Mouse (Mus musculus) adrenal gland, postnatal 14 days (tissue): Measurements from ENCODE around the gene Rsph1. TPM values are rescaled to one million over a fixed set of nuclear protein-coding genes. Genes with fewer than 3 reads are reported as not detected.

Experiments
- DNase-seq: peaks from one replicate; pipeline ENCODE4 v3.0.0; 2021; ENCODE audit warnings: mixed read lengths
- total RNA-seq: library from RNA; stranded (reverse); gene quantifications from 2 replicates; pipeline ENCODE4 v1.2.3, GENCODE M21; 2021

Gene Rsph1
- total RNA-seq, 1 experiment from 2014 or later: 6.7 TPM

GRCm38 (mm10) chr17:31304895-31305775 is 28.0 kb upstream of the Rsph1 start:
- DNase-seq: peak; percentile 92

GRCm38 (mm10) chr17:31303401-31303800 is 26.2 kb upstream of the Rsph1 start:
- no peak for DNase-seq

GRCm38 (mm10) chr17:31300736-31301135 is 23.6 kb upstream of the Rsph1 start:
- no peak for DNase-seq

GRCm38 (mm10) chr17:31299981-31300380 is 22.8 kb upstream of the Rsph1 start:
- DNase-seq: no peak

GRCm38 (mm10) chr17:31298419-31299209 is 21.4 kb upstream of the Rsph1 start:
- no peak for DNase-seq

- peak; percentile 92 for DNase-seq
These were observed 20.3 kb upstream of the Rsph1 start for GRCm38 (mm10) chr17:31297521-31297939.

- DNase-seq: peak; percentile 95
These were observed 19.0 kb upstream of the Rsph1 start for GRCm38 (mm10) chr17:31295892-31296781.

DNA sequence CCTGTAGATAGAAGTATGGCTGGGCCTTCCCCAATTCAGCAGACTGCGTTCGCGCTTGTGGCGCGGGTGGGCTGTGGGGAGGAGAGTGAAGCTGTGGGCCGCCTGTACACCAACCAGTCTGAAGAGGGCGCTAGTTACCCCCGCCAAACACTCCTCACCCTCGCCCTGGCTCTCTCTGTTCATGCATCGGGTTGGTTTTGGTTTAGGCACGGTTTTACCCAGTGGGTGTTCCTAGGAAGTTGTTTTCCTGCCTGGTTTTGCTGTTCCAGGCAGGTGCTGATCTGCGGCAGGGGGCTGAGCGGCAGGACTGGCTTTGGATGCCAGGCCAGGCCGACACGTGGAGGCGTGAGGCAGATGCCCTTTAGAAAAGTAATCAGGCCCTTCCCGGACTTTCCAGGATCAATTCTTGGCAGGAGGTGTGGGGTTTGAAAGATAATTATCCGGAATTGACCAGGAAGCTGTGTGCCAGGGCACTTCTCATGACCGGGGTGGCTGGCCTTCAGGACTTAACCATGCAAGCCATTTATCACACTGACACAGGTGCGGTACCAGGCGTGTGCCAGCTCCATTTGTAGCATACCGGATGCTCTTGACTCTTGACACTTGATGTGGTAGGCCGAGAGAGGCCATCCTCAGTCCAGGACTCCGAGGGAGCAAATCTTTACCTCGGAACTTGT is 18.2 kb upstream of the Rsph1 start:
- peak; percentile 73 for DNase-seq

- DNase-seq: peak; percentile 57
These were observed 17.4 kb upstream of the Rsph1 start for GRCm38 (mm10) chr17:31294363-31295214.

DNA sequence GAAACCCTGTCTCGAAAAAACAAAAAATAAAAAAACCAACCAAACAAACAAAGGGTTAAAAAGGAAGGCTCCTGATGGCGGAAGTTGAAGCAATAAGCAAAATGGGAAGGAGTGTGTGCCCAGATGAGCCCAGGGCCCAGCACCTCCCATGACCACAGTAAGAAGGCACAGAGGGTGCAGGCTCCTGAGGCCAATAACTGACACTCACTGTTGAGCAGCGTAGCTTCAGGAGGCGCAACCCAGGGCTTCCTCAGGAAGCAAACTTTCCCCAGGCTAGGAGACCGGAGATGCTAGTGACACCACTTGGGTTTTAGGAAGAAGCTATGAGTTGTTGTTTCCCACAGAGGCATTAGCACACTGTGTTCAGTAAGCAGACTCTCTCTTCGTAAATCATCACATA is 13.7 kb upstream of the Rsph1 start:
- DNase-seq: peak; percentile 46

- no peak for DNase-seq
These were observed 13.1 kb upstream of the Rsph1 start for GRCm38 (mm10) chr17:31290311-31290710.

DNA sequence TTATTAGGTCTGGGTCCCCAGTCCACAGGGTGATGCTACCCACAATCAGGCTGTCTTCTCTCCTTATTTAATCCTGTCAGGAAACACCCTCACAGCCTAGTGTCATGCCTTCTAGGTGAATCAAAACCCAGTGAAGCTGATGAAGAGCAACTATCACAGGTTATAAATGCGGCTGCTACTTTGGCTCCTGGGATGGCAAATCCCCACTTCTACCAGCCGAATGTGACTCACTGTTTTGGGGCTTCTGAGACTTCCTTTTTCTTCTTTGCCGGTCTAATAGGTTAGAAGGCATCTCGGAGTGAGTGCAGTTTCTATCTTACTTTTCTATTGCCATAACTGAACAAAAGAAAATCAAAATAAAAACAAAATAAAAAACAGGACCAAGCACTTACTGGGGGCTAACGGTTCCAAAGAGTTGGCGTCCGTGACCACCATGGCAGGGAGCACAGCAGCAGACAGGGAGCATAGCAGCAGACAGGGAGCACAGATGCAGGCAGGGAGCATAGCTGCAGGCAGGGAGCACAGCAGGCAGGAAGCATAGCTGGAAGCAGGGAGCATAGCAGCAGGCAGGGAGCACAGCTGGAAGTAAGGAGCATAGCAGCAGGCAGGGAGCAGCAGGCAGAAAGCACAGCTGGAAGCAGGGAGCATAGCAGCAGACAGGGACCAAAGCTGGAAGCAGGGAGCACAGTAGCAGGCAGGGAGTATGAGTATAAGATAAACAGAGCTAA is 12.0 kb upstream of the Rsph1 start:
- DNase-seq: no peak

DNA sequence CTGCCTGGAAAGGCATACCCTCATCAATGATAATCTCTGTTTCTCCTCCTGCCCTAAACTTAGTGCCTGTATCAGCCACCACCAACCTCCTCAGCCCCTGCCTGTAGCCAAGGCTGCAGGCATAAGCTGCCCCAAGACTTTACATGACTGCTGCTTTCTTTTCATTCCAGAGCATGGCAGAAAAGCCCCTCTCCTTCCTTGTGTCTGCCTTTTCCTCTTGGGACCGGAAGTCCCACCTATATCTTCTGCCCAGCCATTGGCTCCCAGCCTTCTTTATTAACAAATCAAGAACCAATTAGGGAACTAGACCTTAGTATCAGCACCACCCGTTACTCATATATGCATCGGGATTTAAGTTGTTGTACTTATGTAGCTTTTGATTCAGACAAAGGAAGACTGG is 10.0 kb upstream of the Rsph1 start:
- no peak for DNase-seq

GRCm38 (mm10) chr17:31286492-31286891 is 9.3 kb upstream of the Rsph1 start, which contains the start of gene Slc37a1:
TSS of gene Slc37a1 (plus strand) at chr17:31286792.
- DNase-seq: no peak

DNA sequence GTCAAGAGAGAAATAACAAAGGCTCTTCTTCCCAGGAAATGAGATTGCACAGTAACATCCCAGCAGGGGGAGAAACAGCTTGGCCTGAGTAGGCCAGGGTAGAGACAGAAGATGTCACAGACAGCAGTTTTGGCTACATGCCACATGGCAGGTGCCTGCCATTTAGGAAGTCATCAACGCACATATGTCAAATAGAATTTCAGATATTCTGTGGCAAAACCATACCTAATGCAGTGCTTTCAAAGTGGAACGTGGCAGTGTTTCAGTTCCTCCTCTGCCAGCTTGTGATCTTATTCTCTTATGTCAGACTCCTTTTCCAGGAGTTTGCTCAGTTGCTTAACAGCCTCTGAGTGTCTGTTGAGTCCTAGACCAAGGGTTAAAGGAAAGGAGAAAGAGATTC is 8.7 kb upstream of the Rsph1 start:
- DNase-seq: no peak

DNA sequence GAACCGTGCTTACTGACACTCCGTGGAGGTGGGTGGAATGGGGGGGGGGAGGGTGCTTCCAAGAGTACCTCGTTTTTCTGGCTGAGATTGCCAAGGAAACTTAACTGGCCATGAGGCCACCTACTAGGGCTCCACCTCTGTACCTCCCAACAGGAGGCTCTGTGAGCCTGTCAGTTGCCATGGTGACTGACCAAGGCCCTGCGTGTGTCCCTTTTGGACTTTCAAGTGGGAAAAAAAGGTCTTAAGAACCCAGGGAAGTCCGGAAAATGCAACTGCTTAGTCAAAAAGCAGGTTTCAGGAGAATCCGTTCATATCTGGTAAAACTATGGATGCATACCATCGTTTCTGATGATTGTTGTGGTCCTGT is 5.5 kb upstream of the Rsph1 start:
- no peak for DNase-seq

- DNase-seq: no peak
These were observed 4.9 kb upstream of the Rsph1 start for GRCm38 (mm10) chr17:31281830-31282686.

- no peak for DNase-seq
These were observed 3.1 kb upstream of the Rsph1 start for GRCm38 (mm10) chr17:31280269-31280668.

GRCm38 (mm10) chr17:31279541-31279940 is 2.4 kb upstream of the Rsph1 start:
- no peak for DNase-seq
